Mouse (Mus musculus) ovary, adult 10 weeks (tissue): ENCODE measurements around the gene Clcn5. TPM values are rescaled to one million over a fixed set of nuclear protein-coding genes. Genes with fewer than 3 reads are reported as not detected.

Experiments
- polyA plus RNA-seq: library from polyadenylated mRNA; stranded (reverse); fragments of 350-450 nt; fragmentation: Illumina TruSeq; extraction: RNeasy Lipid Tissue Mini Kit (QIAGEN cat#74804); gene quantifications from one replicate; pipeline ENCODE4 v1.2.3, GENCODE M21; 2014

Gene Clcn5
- 19.6 TPM for polyA plus RNA-seq

GRCm38 (mm10) chrX:7319089-7319721, at the start of gene Clcn5:
Gene Clcn5, minus strand, starts transcription at chrX:7319358.

Other genes with a start within 250 kb of the Clcn5 start
- 10.9 TPM for gene Usp27x, start 56.5 kb upstream of the Clcn5 start, polyA plus RNA-seq